Mouse (Mus musculus): ENCODE measurements around the gene Rad23b. TPM values are rescaled to one million over a fixed set of nuclear protein-coding genes. Genes with fewer than 3 reads are reported as not detected.

Rad23b gene
- polyA plus RNA-seq, 1 experiment from 2014 or later: 97.0 TPM

DNA sequence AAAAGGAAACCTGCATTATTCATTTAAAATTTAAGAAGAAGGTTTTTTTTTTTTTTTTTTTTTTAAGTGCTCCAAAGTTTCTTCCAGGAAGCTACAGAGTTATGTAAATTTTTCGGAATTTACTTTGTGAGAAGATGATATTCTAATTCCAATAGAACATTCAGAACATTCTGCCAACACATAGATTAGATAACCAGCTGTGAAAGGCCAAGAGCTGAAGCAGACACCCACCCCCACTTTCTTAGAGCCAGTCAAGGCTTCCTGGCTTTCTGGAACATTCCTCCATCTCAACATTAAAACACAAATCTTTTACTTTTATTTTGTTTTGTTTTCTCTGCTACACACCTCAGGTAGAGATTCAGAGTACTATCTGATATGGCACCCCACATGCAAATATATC, 10.9 kb upstream of the Rad23b start:
- no peak overlapping the region for H3K9ac ChIP-seq
- ATAC-seq (ENCODE audit: insufficient number of reproducible peaks, low FRiP score, low TSS enrichment, low read depth): no peak
- H3K9me3 ChIP-seq: no peaks in the 10 kb centered on the region
- no peaks in the 10 kb centered on the region for H3K4me1 ChIP-seq
- H3K27me3 ChIP-seq: no peaks in the 10 kb centered on the region
- WGBS: 73% methylated on average over 1 of the region's 1 CpGs
- H3K4me3 ChIP-seq: no peak overlapping the region
- no peaks in the 10 kb centered on the region for H3K36me3 ChIP-seq
- H3K4me2 ChIP-seq: no peak overlapping the region
- H3K27ac ChIP-seq: no peak overlapping the region

DNA sequence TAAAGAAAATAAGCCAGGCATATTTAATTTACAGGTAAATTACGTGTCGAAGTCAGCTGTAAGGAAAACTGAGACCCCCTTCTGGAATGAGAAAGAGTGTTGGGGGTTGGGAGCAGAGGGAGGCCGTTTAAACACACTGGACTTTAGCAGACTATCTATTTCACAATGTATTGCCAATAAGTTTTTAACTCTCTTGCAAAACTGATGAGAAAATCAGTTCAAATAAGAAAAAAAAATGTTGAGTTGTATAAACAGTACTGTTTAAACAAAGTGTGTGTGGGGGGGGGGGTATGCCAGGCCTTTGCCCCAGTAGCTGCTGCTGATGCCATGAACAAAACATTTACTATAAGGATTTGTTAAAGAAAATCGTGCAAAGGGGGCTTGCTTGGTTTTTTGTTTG, 10.5 kb upstream of the Rad23b start:
- Histone ChIP-seq H3K4me1 (no peaks in the 10 kb centered on the region), H3K27ac (no peak overlapping the region), H3K4me2 (no peak overlapping the region), H3K9ac (no peak overlapping the region), H3K9me3 (no peaks in the 10 kb centered on the region), H3K4me3 (no peak overlapping the region), H3K36me3 (no peaks in the 10 kb centered on the region), H3K27me3 (no peaks in the 10 kb centered on the region)
- no peak for ATAC-seq (ENCODE audit: insufficient number of reproducible peaks, low FRiP score, low TSS enrichment, low read depth)
- WGBS: 60% methylated on average over 4 of the region's 4 CpGs

DNA sequence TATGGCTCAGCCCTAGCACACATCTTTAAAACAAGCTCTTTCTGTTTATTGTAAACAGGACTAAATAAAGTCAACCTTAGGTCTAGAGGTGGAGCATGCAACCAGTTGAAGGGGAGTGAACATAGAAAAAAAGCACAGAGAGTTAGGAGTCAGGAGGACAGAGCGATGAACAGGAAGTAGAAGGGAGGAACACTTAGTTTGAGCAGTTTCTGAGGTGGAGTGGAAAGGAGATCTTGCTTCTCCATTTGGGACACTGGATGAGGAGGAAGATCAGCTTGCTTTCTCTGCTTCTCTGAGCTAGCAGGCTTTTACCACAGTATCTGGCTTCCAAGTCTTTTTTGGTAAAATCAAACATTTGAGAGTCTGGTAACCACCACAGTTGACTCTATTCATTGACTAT, 8.0 kb upstream of the Rad23b start:
- H3K9me3 ChIP-seq: no peaks in the 10 kb centered on the region
- H3K4me3 ChIP-seq: no peak overlapping the region
- no peak overlapping the region for H3K9ac ChIP-seq
- H3K27ac ChIP-seq: no peak overlapping the region
- no peaks in the 10 kb centered on the region for H3K36me3 ChIP-seq
- no peaks in the 10 kb centered on the region for H3K27me3 ChIP-seq
- H3K4me2 ChIP-seq: no peak overlapping the region
- ATAC-seq (ENCODE audit: insufficient number of reproducible peaks, low FRiP score, low TSS enrichment, low read depth): no peak
- WGBS: 100% methylated on average over 1 of the region's 1 CpGs
- H3K4me1 ChIP-seq: no peaks in the 10 kb centered on the region

DNA sequence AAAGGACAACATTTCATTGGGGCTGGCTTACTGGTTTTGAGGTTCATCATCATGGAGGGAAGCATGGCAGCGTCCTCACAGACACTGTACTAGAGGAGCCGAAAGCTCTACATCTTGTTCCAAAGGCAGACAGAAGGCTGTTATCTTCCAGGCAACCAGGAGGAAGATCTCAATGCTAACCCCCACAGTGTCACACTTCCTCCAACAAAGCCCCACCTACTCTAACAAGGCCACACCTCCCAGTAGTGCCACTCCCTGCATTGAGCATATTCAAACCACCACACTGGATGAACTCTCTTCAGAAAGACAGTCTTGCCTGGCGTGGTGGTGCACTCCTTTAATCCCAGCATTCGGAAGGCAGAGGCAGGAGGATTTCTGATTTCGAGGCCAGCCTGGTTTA, 7.2 kb upstream of the Rad23b start:
- WGBS: 87% methylated on average over 5 of the region's 5 CpGs

DNA sequence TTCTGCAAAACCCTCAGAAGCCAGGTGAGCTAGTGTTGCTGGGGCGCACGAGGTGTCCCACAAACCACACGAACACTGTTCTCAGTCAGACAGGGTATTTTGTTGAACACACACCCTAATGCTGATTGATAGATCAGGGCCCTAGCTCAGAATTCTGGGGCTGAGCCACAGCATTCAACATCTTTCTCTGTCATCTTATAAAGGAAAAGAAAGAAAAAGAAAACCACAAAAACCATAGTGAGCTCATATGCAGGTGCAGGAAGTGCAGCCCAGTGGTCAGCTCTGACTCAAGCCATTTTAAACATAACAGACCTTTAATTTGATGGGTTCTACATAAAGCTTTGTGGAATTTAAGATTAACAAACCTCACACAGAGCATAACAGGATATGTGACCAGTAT, 6.6 kb upstream of the Rad23b start:
- no peak for ATAC-seq (ENCODE audit: insufficient number of reproducible peaks, low FRiP score, low TSS enrichment, low read depth)
- H3K9me3 ChIP-seq: no peaks in the 10 kb centered on the region
- no peaks in the 10 kb centered on the region for H3K27me3 ChIP-seq
- H3K27ac ChIP-seq: no peak overlapping the region
- H3K4me2 ChIP-seq: no peak overlapping the region
- no peaks in the 10 kb centered on the region for H3K4me1 ChIP-seq
- WGBS: 86% methylated on average over 3 of the region's 3 CpGs
- no peak overlapping the region for H3K9ac ChIP-seq
- no peaks in the 10 kb centered on the region for H3K36me3 ChIP-seq
- H3K4me3 ChIP-seq: no peak overlapping the region

More for the DNA sequence above, 7.2 kb upstream of the Rad23b start:
- H3K9me3 ChIP-seq: no peaks in the 10 kb centered on the region
- no peak overlapping the region for H3K4me3 ChIP-seq
- no peaks in the 10 kb centered on the region for H3K27me3 ChIP-seq
- no peaks in the 10 kb centered on the region for H3K4me1 ChIP-seq
- ATAC-seq (ENCODE audit: insufficient number of reproducible peaks, low FRiP score, low TSS enrichment, low read depth): no peak
- no peak overlapping the region for H3K27ac ChIP-seq
- no peaks in the 10 kb centered on the region for H3K36me3 ChIP-seq
- no peak overlapping the region for H3K4me2 ChIP-seq
- H3K9ac ChIP-seq: no peak overlapping the region

DNA sequence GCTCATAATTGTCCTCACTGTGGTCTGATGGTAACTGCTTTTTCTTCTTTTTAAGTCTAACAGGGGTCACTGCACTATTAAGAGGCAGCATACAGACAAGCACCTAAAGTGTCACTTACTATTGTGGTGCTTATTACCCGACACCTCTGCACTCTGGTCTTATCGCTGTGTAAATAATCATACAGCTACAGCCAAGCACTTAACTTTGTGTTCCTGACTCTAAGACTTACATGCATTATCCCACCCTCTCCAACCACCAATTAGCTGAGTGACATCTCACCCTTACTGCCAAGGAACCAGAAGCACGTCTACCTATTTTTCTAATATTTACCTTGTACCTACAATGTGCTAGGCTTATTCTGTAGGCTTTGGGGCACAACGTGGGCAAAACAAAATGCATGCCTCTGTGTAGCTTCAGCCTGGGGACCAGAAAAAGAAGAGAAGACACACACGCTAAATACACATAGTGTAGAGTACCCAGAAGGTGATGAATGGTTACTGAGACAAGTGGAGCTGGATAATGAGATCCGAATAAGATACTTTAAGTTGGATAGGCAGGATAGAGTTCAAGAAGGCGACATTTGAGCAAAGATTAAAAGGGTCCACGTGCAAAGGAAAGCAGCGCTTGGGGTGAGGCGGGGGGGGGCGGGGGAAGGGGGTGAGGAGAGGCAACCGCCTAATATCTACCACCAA, 938 bp upstream of the Rad23b start:
- no peak for ATAC-seq (ENCODE audit: insufficient number of reproducible peaks, low FRiP score, low TSS enrichment, low read depth)

DNA sequence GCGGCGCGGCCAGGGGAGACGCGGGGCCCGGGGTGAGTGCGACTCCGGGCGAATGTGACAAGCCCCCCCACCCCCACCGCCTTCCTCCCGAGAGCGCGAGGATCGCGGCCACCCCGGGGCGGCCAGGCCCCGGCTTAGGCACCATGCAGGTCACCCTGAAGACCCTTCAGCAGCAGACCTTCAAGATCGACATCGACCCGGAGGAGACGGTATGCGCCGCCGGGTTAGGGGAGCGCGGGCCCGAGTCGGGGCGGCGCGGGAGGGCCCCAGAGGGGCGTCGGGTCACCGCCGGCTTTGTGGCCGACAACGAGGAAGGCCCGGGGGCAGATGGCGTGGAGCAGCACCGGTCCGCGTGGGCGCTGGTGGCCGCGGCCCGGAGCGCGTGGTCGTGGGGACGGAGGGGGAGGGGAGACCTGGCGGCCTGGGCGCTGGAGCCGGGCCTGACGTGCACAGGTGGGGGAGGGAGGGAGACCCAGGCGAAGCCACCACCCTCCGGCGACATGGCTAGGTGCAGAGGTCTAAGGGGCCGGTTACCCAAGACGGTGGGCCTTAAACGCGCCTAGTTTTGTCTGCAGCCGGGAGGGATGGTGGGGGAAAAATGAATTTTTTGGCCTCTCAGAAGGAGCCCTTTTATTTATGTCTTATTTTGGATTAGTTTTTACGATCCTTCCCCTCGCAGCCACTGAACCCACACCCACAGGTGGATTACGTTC, 532 bp downstream of the Rad23b start:
- H3K9ac ChIP-seq: peak overlapping the region; percentile 89
- peaks cover 11% of the 10 kb centered on the region for H3K4me1 ChIP-seq
- no peaks in the 10 kb centered on the region for H3K27me3 ChIP-seq
- ATAC-seq (ENCODE audit: insufficient number of reproducible peaks, low FRiP score, low TSS enrichment, low read depth): peak; percentile 8
- WGBS: under 1% methylated on average over 50 of the region's 66 CpGs
- peak overlapping the region; percentile 47 for H3K4me2 ChIP-seq
- H3K4me3 ChIP-seq: peak overlapping the region; percentile 96
- H3K36me3 ChIP-seq: no peaks in the 10 kb centered on the region
- H3K27ac ChIP-seq: peak overlapping the region; percentile 93
- no peaks in the 10 kb centered on the region for H3K9me3 ChIP-seq

More for the DNA sequence above, 938 bp upstream of the Rad23b start:
- peak overlapping the region; percentile 63 for H3K4me2 ChIP-seq
- H3K36me3 ChIP-seq: no peaks in the 10 kb centered on the region
- H3K27me3 ChIP-seq: no peaks in the 10 kb centered on the region
- H3K9ac ChIP-seq: peak overlapping the region; percentile 42; the same call in 1 of the 2 replicates
- no peaks in the 10 kb centered on the region for H3K9me3 ChIP-seq
- WGBS: 11% methylated on average over 11 of the region's 12 CpGs
- peak overlapping the region; percentile 92 for H3K27ac ChIP-seq
- H3K4me3 ChIP-seq: peak overlapping the region; percentile 96
- peaks cover 11% of the 10 kb centered on the region for H3K4me1 ChIP-seq

DNA sequence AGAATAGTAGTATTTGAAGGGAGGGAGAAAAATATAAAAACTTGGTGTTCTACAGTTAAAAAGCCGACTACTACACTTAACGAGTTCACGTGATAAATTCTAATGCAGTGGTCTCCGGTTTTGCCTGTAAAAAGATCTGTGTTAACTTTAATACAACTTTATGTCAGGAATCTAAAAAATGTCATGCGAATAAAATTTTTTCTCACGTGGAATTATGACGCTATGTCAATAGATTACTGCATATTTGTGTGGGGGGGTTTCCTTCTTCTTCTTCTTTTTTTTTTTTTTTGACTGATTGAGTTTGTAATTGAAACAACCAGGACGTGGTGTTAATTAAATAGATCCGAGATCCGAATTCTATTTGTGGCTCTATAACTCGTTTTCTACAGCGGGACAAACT, 1.2 kb downstream of the Rad23b start:
- WGBS: 6% methylated on average over 12 of the region's 12 CpGs
- peak overlapping the region; percentile 89 for H3K9ac ChIP-seq
- no peak for ATAC-seq (ENCODE audit: insufficient number of reproducible peaks, low FRiP score, low TSS enrichment, low read depth)
- H3K36me3 ChIP-seq: no peaks in the 10 kb centered on the region
- H3K4me2 ChIP-seq: peak overlapping the region; percentile 47
- H3K9me3 ChIP-seq: no peaks in the 10 kb centered on the region
- peak overlapping the region; percentile 96 for H3K4me3 ChIP-seq
- H3K27me3 ChIP-seq: no peaks in the 10 kb centered on the region
- H3K27ac ChIP-seq: peak overlapping the region; percentile 93; the same call in 1 of the 2 replicates
- H3K4me1 ChIP-seq: peaks cover 11% of the 10 kb centered on the region

DNA sequence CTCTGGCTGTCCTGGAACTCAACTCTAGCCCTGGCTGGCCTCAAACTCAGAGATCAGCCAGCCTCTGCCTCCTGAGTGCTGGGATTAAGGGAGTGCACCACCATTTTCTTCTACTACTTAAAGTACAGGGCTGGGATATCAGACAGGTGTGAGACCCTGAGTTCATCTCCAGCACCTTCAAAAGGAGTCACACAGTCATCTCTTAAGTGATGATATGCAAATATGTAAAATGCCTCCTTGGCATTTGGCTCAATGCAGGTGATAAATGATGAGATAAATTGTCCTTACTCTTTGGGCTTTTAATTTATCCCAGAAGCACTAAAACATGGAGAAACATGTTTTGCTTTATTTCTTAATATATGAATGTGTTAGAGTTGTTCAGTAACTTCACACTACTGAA, 2.0 kb downstream of the Rad23b start:
- ATAC-seq (ENCODE audit: insufficient number of reproducible peaks, low FRiP score, low TSS enrichment, low read depth): no peak
- Histone ChIP-seq H3K27ac (no peak overlapping the region), H3K4me1 (peaks cover 11% of the 10 kb centered on the region), H3K9ac (no peak overlapping the region), H3K4me3 (no peak overlapping the region), H3K4me2 (0 out of 2 replicates have a peak overlapping the region, but pooled peaks have one; percentile 14), H3K9me3 (no peaks in the 10 kb centered on the region), H3K36me3 (no peaks in the 10 kb centered on the region), H3K27me3 (no peaks in the 10 kb centered on the region)

DNA sequence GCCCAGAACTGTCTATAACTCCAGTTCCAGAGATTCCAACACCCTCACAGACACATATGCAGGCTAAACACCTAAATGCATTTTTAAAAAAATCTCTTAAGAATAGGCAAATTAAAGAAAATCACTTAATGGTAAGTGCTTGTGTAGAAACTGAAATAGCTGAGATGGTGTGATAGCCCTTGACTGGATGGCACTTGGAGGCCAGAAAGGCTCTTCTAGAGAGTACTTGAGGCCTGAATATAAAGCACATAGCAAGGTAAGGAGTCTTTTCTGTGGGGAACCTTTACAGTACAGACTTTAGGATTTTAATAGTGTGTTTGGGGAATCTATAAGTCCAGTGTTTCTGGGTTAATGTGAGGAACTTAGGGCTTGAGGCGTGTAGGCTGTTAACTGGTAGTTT, 4.2 kb downstream of the Rad23b start:
- Histone ChIP-seq H3K9me3 (no peaks in the 10 kb centered on the region), H3K27me3 (no peaks in the 10 kb centered on the region), H3K36me3 (no peaks in the 10 kb centered on the region), H3K4me2 (no peak overlapping the region), H3K27ac (no peak overlapping the region), H3K4me1 (peaks cover 7% of the 10 kb centered on the region), H3K4me3 (no peak overlapping the region), H3K9ac (no peak overlapping the region)
- 81% methylated on average over 1 of the region's 1 CpGs for WGBS
- ATAC-seq (ENCODE audit: insufficient number of reproducible peaks, low FRiP score, low TSS enrichment, low read depth): no peak

DNA sequence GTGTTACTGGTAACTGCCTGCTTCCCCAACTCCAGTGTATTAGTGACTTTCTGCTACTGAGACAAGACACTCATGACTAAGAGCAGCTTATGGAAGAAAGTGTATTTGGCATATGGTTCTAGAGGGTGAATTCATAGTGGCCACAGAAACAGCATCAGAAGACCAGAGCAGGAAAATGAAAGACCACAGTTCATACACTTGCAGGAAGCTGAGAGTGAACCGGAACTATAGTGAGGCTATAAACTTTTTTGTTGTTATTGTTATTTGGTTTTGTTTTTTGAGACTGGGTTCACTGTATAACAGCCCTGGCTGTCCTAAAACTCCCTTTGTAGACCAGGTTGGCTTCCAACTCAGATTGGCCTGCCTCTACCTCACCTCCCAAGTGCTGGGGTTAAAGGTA, 6.0 kb downstream of the Rad23b start:
- H3K4me2 ChIP-seq: no peak overlapping the region
- no peaks in the 10 kb centered on the region for H3K27me3 ChIP-seq
- no peaks in the 10 kb centered on the region for H3K9me3 ChIP-seq
- 93% methylated on average over 1 of the region's 1 CpGs for WGBS
- H3K27ac ChIP-seq: no peak overlapping the region
- H3K4me1 ChIP-seq: peaks cover 6% of the 10 kb centered on the region
- H3K4me3 ChIP-seq: no peak overlapping the region
- no peak overlapping the region for H3K9ac ChIP-seq
- H3K36me3 ChIP-seq: peaks cover 4% of the 10 kb centered on the region; the same call in 1 of the 2 replicates
- no peak for ATAC-seq (ENCODE audit: insufficient number of reproducible peaks, low FRiP score, low TSS enrichment, low read depth)

DNA sequence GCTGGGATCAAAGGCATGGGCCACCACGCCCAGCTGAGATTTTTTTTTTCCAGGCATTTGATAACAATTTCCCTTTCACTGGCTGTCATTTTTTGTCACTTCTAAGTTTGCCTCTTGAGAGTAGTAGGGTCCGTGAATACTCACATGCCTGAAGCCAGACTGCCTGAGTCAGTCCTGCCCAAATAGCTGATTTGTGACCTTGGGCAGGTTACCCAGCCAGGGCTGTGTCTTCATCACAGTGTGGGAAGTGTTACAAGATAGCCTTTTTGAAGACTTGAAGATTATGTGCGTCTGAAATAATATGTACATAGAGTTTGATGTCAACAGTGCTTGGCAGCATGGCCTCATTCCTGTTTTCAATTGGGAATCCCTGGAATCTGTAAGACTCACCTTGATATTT, 6.9 kb downstream of the Rad23b start:
- Histone ChIP-seq H3K27ac (no peak overlapping the region), H3K4me3 (no peak overlapping the region), H3K9me3 (no peaks in the 10 kb centered on the region), H3K27me3 (no peaks in the 10 kb centered on the region), H3K36me3 (peaks cover 4% of the 10 kb centered on the region; the same call in 1 of the 2 replicates), H3K4me2 (no peak overlapping the region), H3K4me1 (peaks cover 5% of the 10 kb centered on the region), H3K9ac (no peak overlapping the region)
- 85% methylated on average over 3 of the region's 3 CpGs for WGBS
- no peak for ATAC-seq (ENCODE audit: insufficient number of reproducible peaks, low FRiP score, low TSS enrichment, low read depth)

Measured in limb, embryonic 15.5 days (tissue).